Mouse (Mus musculus): Measurements from ENCODE around the gene Cenpn. TPM values are rescaled to one million over a fixed set of nuclear protein-coding genes. Genes with fewer than 3 reads are reported as not detected.
A peak's percentile ranks its signal among the peaks of the same experiment; 100 is the strongest.

The Cenpn gene
- polyA plus RNA-seq, 1 experiment, result 22.0 TPM

DNA sequence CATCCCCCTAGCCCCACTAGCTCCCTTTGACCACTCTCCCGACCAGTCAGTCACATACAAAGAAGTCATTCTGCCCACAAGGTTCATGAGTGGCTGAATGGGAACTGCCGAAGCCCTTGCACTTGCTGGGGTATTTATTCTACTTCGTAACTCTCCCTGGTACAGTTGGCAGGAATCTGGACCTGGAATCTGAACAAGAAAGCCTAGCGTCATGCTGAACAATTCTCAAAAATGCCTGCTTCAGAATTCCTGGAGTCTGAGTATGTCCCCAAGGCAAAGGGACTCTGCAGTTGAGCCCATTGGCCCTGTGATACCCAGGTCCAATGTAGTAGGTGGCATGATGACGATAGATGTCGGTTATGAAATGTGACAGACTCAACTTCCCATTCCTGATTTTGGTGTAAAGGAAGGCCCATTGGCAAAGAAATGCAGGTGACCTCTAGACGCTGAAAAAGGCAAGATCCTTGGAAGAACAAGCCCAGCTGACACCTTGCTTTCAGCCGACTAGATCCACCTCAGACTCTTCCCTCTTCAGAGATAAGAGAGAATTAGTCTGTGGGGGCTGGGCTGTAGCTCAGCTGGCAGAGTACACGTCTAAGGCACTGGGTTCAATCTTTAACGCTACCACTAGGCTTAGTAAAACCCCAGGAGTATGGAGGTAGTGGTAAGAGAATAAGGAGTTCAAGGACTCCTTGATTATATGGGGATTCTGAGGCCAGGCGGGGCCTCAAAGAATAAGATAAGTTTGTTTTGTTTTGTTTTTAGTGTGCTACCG lies 20.9 kb downstream of the Cenpn start:
- peaks cover 13% of the 10 kb centered on the region for H3K79me2 ChIP-seq (ENCODE audit: control insufficient read depth, insufficient read depth)
- no peak overlapping the region for H3K4me3 ChIP-seq (ENCODE audit: insufficient read depth, poor library complexity, severe bottlenecking)
- H3K36me3 ChIP-seq (ENCODE audit: control insufficient read depth, insufficient read depth), result peaks cover 4% of the 10 kb centered on the region
- H3K79me3 ChIP-seq (ENCODE audit: low read depth), result no peaks in the 10 kb centered on the region
- H3ac ChIP-seq (ENCODE audit: control insufficient read depth, insufficient read length, low read depth), result no peak overlapping the region
- H3K27me3 ChIP-seq (ENCODE audit: control insufficient read depth, insufficient read depth, insufficient read length), result no peaks in the 10 kb centered on the region
- TF ChIP-seq FOSL1 (IDR thresholded peaks at IDR 0.05; ENCODE audit: insufficient read depth, low read length, poor library complexity, severe bottlenecking), result no peak
- no peak for TF ChIP-seq CEBPB (IDR thresholded peaks at IDR 0.05; ENCODE audit: low read depth)

DNA sequence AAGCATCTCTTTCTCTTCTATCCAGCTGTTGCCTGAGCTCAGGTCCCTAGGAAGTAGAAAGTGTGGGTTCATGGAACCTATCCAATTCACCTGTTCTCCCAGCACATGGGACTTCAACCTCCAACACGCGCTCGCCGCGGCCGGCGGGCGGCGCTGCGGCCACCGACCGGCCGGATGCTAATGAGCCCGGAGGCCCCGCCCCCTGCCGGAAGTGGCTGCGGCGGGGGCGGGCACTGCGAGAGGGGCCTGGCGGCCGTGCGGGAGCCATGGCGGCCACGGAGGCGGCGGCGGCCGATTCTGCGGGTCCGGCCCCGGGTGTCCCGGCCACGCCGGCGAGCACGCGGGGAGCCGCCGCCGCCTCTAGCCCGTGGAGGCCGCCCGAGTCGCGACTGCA lies 21.6 kb downstream of the Cenpn start, which contains the start of gene Atmin:
Gene Atmin, plus strand, starts transcription at position 233 of the 394 bp plus-strand sequence.
- Histone ChIP-seq H3K79me2 (ENCODE audit: control insufficient read depth, insufficient read depth) (peaks cover 19% of the 10 kb centered on the region), H3K79me3 (ENCODE audit: low read depth) (no peaks in the 10 kb centered on the region), H3K27me3 (ENCODE audit: control insufficient read depth, insufficient read depth, insufficient read length) (no peaks in the 10 kb centered on the region), H3ac (ENCODE audit: control insufficient read depth, insufficient read length, low read depth) (peak within 1 kb of the TSS; percentile 90), H3K36me3 (ENCODE audit: control insufficient read depth, insufficient read depth) (no peaks in the 10 kb centered on the region), H3K4me3 (ENCODE audit: insufficient read depth, poor library complexity, severe bottlenecking) (peak within 1 kb of the TSS; percentile 79)
- TF ChIP-seq CTCF (IDR thresholded peaks at IDR 0.05; ENCODE audit: control insufficient read depth, insufficient read depth, insufficient read length) (peak; percentile 75), MAX (IDR thresholded peaks at IDR 0.05) (peak; percentile 39), MYOD1 (IDR thresholded peaks at IDR 0.05; ENCODE audit: control insufficient read depth, insufficient read length, low read depth) (no peak), CEBPB (IDR thresholded peaks at IDR 0.05; ENCODE audit: low read depth) (no peak), USF1 (IDR thresholded peaks at IDR 0.05; ENCODE audit: low read depth) (no peak), FOSL1 (IDR thresholded peaks at IDR 0.05; ENCODE audit: insufficient read depth, low read length, poor library complexity, severe bottlenecking) (no peak), MYOG (IDR thresholded peaks at IDR 0.05; ENCODE audit: control insufficient read depth, extremely low read depth, insufficient read length) (no peak)

DNA sequence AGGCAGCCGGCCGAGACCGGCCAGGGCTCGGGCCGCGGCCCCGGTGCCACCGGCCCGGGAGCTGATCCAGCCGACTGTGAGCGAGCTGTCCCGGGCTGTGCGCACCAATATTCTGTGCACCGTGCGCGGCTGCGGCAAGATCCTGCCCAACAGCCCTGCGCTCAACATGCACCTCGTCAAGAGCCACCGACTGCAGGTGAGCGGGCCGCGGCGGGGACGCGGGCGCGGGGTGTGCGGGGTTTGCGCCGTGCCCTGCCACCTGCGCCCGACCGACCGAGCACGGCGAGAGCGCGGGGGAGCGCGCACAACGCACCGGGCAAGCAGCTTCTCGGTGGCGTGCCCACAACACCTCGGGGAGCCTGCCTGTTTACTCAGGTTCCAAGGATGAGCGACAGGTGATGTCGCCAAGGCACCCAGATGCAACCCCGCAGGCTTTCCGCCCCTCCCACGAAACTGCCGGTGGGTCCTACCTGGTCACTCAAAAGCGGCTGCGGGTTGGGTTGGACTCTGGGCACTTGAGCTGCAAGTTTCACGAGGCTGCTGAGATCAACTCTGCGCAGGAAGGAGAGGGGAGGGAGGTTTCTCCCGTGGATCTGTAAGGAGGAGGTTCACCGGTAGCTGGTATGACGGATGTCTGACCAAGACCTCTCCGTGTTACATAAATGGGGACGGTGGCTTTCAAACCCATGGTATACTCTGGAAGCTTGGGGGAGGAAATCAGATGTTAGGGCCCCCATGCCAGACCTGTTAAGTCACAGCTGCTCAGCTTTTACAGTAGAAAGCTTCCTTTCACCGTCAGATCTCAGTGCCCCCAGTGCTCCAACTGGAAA lies 22.2 kb downstream of the Cenpn start:
- peaks cover 19% of the 10 kb centered on the region for H3K79me2 ChIP-seq (ENCODE audit: control insufficient read depth, insufficient read depth)
- H3K36me3 ChIP-seq (ENCODE audit: control insufficient read depth, insufficient read depth), result no peaks in the 10 kb centered on the region
- no peaks in the 10 kb centered on the region for H3K79me3 ChIP-seq (ENCODE audit: low read depth)
- peak overlapping the region; percentile 90 for H3ac ChIP-seq (ENCODE audit: control insufficient read depth, insufficient read length, low read depth)
- peak overlapping the region; percentile 79 for H3K4me3 ChIP-seq (ENCODE audit: insufficient read depth, poor library complexity, severe bottlenecking)
- H3K27me3 ChIP-seq (ENCODE audit: control insufficient read depth, insufficient read depth, insufficient read length), result no peaks in the 10 kb centered on the region
- TF ChIP-seq USF1 (IDR thresholded peaks at IDR 0.05; ENCODE audit: low read depth), result no peak
- no peak for TF ChIP-seq MAX (IDR thresholded peaks at IDR 0.05)
- no peak for TF ChIP-seq CEBPB (IDR thresholded peaks at IDR 0.05; ENCODE audit: low read depth)
- TF ChIP-seq MYOD1 (IDR thresholded peaks at IDR 0.05; ENCODE audit: control insufficient read depth, insufficient read length, low read depth), result no peak
- TF ChIP-seq MYOG (IDR thresholded peaks at IDR 0.05; ENCODE audit: control insufficient read depth, extremely low read depth, insufficient read length), result no peak

DNA sequence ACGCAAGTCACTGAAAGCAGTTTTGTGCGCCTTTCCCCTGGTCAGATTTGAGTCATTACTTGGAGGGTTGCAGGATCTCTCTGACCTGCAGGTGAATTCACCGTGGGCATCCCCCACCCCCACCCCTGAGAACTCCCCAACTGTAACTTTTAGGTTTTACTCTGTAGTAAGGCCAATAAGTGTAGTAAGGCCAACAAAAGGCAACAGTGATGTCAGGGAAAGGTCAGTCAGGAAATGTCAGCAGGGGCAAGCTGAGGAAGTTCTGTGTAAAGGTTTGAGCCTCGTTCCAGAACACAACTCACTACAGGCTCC lies 22.8 kb downstream of the Cenpn start:
- H3K27me3 ChIP-seq (ENCODE audit: control insufficient read depth, insufficient read depth, insufficient read length), result no peaks in the 10 kb centered on the region
- no peaks in the 10 kb centered on the region for H3K36me3 ChIP-seq (ENCODE audit: control insufficient read depth, insufficient read depth)
- H3K79me3 ChIP-seq (ENCODE audit: low read depth), result no peaks in the 10 kb centered on the region
- peak overlapping the region; percentile 79 for H3K4me3 ChIP-seq (ENCODE audit: insufficient read depth, poor library complexity, severe bottlenecking)
- H3ac ChIP-seq (ENCODE audit: control insufficient read depth, insufficient read length, low read depth), result no peak overlapping the region
- peaks cover 19% of the 10 kb centered on the region for H3K79me2 ChIP-seq (ENCODE audit: control insufficient read depth, insufficient read depth)
- no peak for TF ChIP-seq FOSL1 (IDR thresholded peaks at IDR 0.05; ENCODE audit: insufficient read depth, low read length, poor library complexity, severe bottlenecking)
- no peak for TF ChIP-seq MYOG (IDR thresholded peaks at IDR 0.05; ENCODE audit: control insufficient read depth, extremely low read depth, insufficient read length)
- no peak for TF ChIP-seq USF1 (IDR thresholded peaks at IDR 0.05; ENCODE audit: low read depth)
- TF ChIP-seq CEBPB (IDR thresholded peaks at IDR 0.05; ENCODE audit: low read depth), result no peak
- no peak for TF ChIP-seq MYOD1 (IDR thresholded peaks at IDR 0.05; ENCODE audit: control insufficient read depth, insufficient read length, low read depth)
- TF ChIP-seq CTCF (IDR thresholded peaks at IDR 0.05; ENCODE audit: control insufficient read depth, insufficient read depth, insufficient read length), result no peak
- TF ChIP-seq MAX (IDR thresholded peaks at IDR 0.05), result no peak

DNA sequence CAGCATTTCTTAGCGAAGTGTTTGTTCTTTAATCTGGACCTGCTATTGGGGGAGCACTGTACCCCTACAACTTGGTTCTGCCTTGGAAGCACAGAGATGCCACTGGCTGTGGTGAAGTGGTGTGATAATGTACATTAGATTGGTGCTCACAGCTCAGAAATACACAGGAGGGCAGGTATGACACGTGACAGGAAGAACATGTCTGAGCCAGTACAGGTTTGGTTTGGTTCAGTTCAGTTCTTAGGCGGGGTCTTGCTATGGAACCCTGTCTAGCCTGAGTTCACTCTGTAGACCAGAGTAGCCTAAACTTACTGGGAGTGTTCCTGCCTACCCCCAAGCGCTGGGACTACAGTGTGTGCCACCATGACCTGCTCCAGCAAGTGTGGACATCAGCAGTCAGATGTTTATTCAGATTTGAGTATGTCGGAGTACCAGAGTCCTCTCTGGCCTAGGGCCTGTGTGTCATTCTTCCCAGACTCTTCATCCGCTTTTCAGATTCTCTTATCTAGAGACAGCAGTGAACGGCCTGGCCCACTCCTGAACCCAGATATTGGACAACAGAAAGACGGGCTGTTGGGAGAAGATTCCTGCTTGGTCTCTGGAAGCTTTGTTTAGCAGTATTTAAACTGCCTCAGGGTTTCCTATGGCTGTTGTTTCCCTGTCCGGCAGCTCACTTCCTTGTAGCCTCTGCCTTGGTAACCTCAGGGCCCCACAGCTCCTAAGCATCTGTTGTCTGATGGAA lies 23.8 kb downstream of the Cenpn start:
- Histone ChIP-seq H3ac (ENCODE audit: control insufficient read depth, insufficient read length, low read depth) (no peak overlapping the region), H3K4me3 (ENCODE audit: insufficient read depth, poor library complexity, severe bottlenecking) (no peak overlapping the region), H3K36me3 (ENCODE audit: control insufficient read depth, insufficient read depth) (no peaks in the 10 kb centered on the region), H3K79me2 (ENCODE audit: control insufficient read depth, insufficient read depth) (peaks cover 19% of the 10 kb centered on the region), H3K27me3 (ENCODE audit: control insufficient read depth, insufficient read depth, insufficient read length) (no peaks in the 10 kb centered on the region), H3K79me3 (ENCODE audit: low read depth) (no peaks in the 10 kb centered on the region)
- TF ChIP-seq MYOD1 (IDR thresholded peaks at IDR 0.05; ENCODE audit: control insufficient read depth, insufficient read length, low read depth) (no peak), MYOG (IDR thresholded peaks at IDR 0.05; ENCODE audit: control insufficient read depth, extremely low read depth, insufficient read length) (no peak), USF1 (IDR thresholded peaks at IDR 0.05; ENCODE audit: low read depth) (no peak), CEBPB (IDR thresholded peaks at IDR 0.05; ENCODE audit: low read depth) (no peak), FOSL1 (IDR thresholded peaks at IDR 0.05; ENCODE audit: insufficient read depth, low read length, poor library complexity, severe bottlenecking) (no peak), MAX (IDR thresholded peaks at IDR 0.05) (no peak), CTCF (IDR thresholded peaks at IDR 0.05; ENCODE audit: control insufficient read depth, insufficient read depth, insufficient read length) (no peak)
